Mouse (Mus musculus) MEL (cell line): Measurements from ENCODE around the gene Cep112. TPM values are rescaled to one million over a fixed set of nuclear protein-coding genes. Genes with fewer than 3 reads are reported as not detected.
A peak's percentile ranks its signal among the peaks of the same experiment; 100 is the strongest.

Experiments
- DNase-seq: peaks from one replicate; pipeline ENCODE4 v3.0.0; 2011; ENCODE audit warnings: low read depth, low spot score
- H3K27ac ChIP-seq: 2 replicates; pipeline ENCODE4 v1.5.1; 2012; ENCODE audit warnings: low read depth, mild to moderate bottlenecking, control low read depth, low read length, moderate library complexity; ENCODE audit not compliant: control insufficient read depth
- H3K27me3 ChIP-seq, 2 experiments: fragments of 150-350 bp in 1 of 2; sonication (generic) in 1 of 2; 2 replicates each; pipeline ENCODE4 v1.6.1; 2012; ENCODE audit warnings: low read length in 2 of 2, mild to moderate bottlenecking in 2 of 2, improper control_type of control experiment in 1 of 2, moderate library complexity in 1 of 2; ENCODE audit not compliant: insufficient read depth in 2 of 2, control insufficient read depth in 1 of 2
- H3K36me3 ChIP-seq, 2 experiments: 2 replicates each; pipeline ENCODE4 v1.6.1; 2012 to 2014; ENCODE audit warnings: low read length in 2 of 2, improper control_type of control experiment in 1 of 2, inconsistent platforms in 1 of 2, mild to moderate bottlenecking in 1 of 2; ENCODE audit not compliant: insufficient read depth in 2 of 2, control insufficient read depth in 1 of 2
- H3K4me1 ChIP-seq, 2 experiments: fragments of 150-350 bp in 1 of 2; sonication (generic) in 1 of 2; 2 replicates each; pipeline ENCODE4 v1.6.1; 2012; ENCODE audit warnings: low read length in 2 of 2, improper control_type of control experiment in 1 of 2, mild to moderate bottlenecking in 1 of 2; ENCODE audit not compliant: insufficient read depth in 2 of 2, control insufficient read depth in 1 of 2
- H3K4me3 ChIP-seq, 2 experiments: fragments of 150-350 bp in 1 of 2; sonication (generic) in 1 of 2; 2 replicates each; pipeline ENCODE4 v1.5.1; 2012; ENCODE audit warnings: low read depth in 2 of 2, low read length in 2 of 2, mild to moderate bottlenecking in 2 of 2, moderate library complexity in 2 of 2, control low read depth in 1 of 2, improper control_type of control experiment in 1 of 2; ENCODE audit not compliant: control insufficient read depth in 1 of 2, insufficient read depth in 1 of 2
- H3K79me2 ChIP-seq: 2 replicates; pipeline ENCODE4 v1.6.1; 2012; ENCODE audit warnings: mild to moderate bottlenecking, low read length, moderate library complexity; ENCODE audit not compliant: control insufficient read depth, poor library complexity, insufficient read depth
- H3K9ac ChIP-seq: 2 replicates; pipeline ENCODE4 v1.6.1; 2012; ENCODE audit warnings: low read depth, mild to moderate bottlenecking, control low read depth, low read length, moderate library complexity; ENCODE audit not compliant: control insufficient read depth, poor library complexity, severe bottlenecking
- H3K9me3 ChIP-seq: fragments of 150-350 bp; sonication (generic); replicated peaks from 2 replicates; pipeline ENCODE4 v1.6.1; 2012; ENCODE audit warnings: mild to moderate bottlenecking, low read length, improper control_type of control experiment, moderate library complexity; ENCODE audit not compliant: insufficient read depth
- E2F4 ChIP-seq: IDR thresholded peaks from 2 replicates; pipeline ENCODE4 v1.6.1; 2011; ENCODE audit warnings: low read depth, low read length, improper control_type of control experiment, borderline replicate concordance
- EP300 ChIP-seq, 2 experiments: IDR thresholded peaks; 2 replicates each; pipeline ENCODE4 v1.6.1; 2011; ENCODE audit warnings: improper control_type of control experiment in 2 of 2, low read length in 2 of 2, low read depth in 1 of 2, mild to moderate bottlenecking in 1 of 2
- ETS1 ChIP-seq: IDR thresholded peaks from 2 replicates; pipeline ENCODE4 v1.6.1; 2012; ENCODE audit warnings: low read depth, mild to moderate bottlenecking, inconsistent platforms, low read length, improper control_type of control experiment, moderate library complexity
- GATA1 ChIP-seq: IDR thresholded peaks from 2 replicates; pipeline ENCODE4 v1.6.1; 2011; ENCODE audit warnings: low read depth, low read length, improper control_type of control experiment
- JUND ChIP-seq: IDR thresholded peaks from 2 replicates; pipeline ENCODE4 v1.6.1; 2011; ENCODE audit warnings: low read depth, mild to moderate bottlenecking, improper control_type of control experiment, low read length
- MYC ChIP-seq: IDR thresholded peaks from 2 replicates; pipeline ENCODE4 v1.6.1; 2011; ENCODE audit warnings: low read depth, mild to moderate bottlenecking, low read length, improper control_type of control experiment, moderate library complexity
- NRF1 ChIP-seq: IDR thresholded peaks from 2 replicates; pipeline ENCODE4 v1.6.1; 2014; ENCODE audit warnings: low read depth, mild to moderate bottlenecking, inconsistent platforms, low read length, improper control_type of control experiment, moderate library complexity; ENCODE audit not compliant: poor library complexity, insufficient read depth, severe bottlenecking
- POLR2AphosphoS2 ChIP-seq: IDR thresholded peaks from 2 replicates; pipeline ENCODE4 v1.6.1; 2011; ENCODE audit warnings: low read length, improper control_type of control experiment
- POLR2AphosphoS5 ChIP-seq: IDR thresholded peaks from 2 replicates; pipeline ENCODE4 v1.6.1; 2012; ENCODE audit warnings: low read depth, borderline replicate concordance, mild to moderate bottlenecking, inconsistent platforms, low read length, moderate library complexity, mixed read lengths
- RAD21 ChIP-seq: IDR thresholded peaks from 2 replicates; pipeline ENCODE4 v1.6.1; 2011; ENCODE audit warnings: mild to moderate bottlenecking, low read depth, low read length, improper control_type of control experiment
- TAL1 ChIP-seq: IDR thresholded peaks from 2 replicates; pipeline ENCODE4 v1.6.1; 2012; ENCODE audit warnings: mild to moderate bottlenecking, inconsistent platforms, low read length, moderate library complexity, mixed read lengths
- TCF12 ChIP-seq: IDR thresholded peaks from 2 replicates; pipeline ENCODE4 v1.6.1; 2014; ENCODE audit warnings: low read depth, mild to moderate bottlenecking, inconsistent platforms, low read length, improper control_type of control experiment, moderate library complexity
- UBTF ChIP-seq: IDR thresholded peaks from 2 replicates; pipeline ENCODE4 v1.6.1; 2012; ENCODE audit warnings: low read depth, mild to moderate bottlenecking, inconsistent platforms, low read length, improper control_type of control experiment, moderate library complexity, borderline replicate concordance; ENCODE audit not compliant: insufficient read depth
- USF1 ChIP-seq: IDR thresholded peaks from 2 replicates; pipeline ENCODE4 v1.6.1; 2014; ENCODE audit warnings: low read depth, mild to moderate bottlenecking, inconsistent platforms, low read length, improper control_type of control experiment, moderate library complexity
- ZC3H11A ChIP-seq: IDR thresholded peaks from 2 replicates; pipeline ENCODE4 v1.6.1; 2012; ENCODE audit warnings: low read depth, mild to moderate bottlenecking, inconsistent platforms, low read length, improper control_type of control experiment
- ZNF384 ChIP-seq: IDR thresholded peaks from 2 replicates; pipeline ENCODE4 v1.6.1; 2012; ENCODE audit warnings: low read depth, mild to moderate bottlenecking, inconsistent platforms, low read length, improper control_type of control experiment
- polyA plus RNA-seq, 2 experiments: library from polyadenylated mRNA; stranded (reverse) in 1 of 2; unstranded in 1 of 2; fragments of >175 nt in 1 of 2; fragments of >200 nt in 1 of 2; gene quantifications; 2 replicates each; pipeline versions ENCODE4 v1.2.1 to v1.2.4; 2012; ENCODE audit warnings: low replicate concordance in 2 of 2, low read depth in 1 of 2; ENCODE audit not compliant: insufficient read length in 2 of 2, insufficient read depth in 1 of 2, missing spikeins in 1 of 2
- total RNA-seq: library from RNA; depleted of rRNA; stranded (reverse); fragments of 300-350 nt; gene quantifications from 2 replicates; pipeline ENCODE4 v1.2.3, GENCODE M21; 2012

The Cep112 gene
- total and polyA plus RNA-seq, 3 experiments = 1.3 TPM; not detected in 2

DNA sequence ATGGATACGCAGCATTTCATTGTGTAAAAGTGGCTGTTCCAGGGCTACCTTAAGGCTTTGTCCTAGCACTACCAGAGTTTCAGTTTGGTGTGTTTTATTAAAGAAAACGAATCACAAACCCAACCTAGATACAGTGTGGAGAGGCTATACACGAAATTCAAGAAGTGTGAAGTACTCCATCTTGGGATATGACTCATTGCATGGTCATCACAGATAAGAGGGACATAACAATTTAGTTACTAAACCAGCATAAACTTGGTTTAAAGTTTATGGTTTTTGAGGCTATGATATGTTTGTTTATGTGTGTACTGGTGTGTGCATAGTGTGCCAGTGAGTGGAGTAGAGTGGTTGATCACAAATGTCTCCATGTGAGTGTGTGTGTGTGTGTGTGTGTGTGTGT is 34.6 kb downstream of the Cep112 start:
- H3K9ac ChIP-seq = no peak overlapping the region
- no peak for TF ChIP-seq RAD21
- TF ChIP-seq POLR2AphosphoS2 = no peak
- TF ChIP-seq EP300 (IDR thresholded peaks at IDR 0.05; ENCODE audit: low read depth in 1 of 2, low read length in 2 of 2) = 0 out of 4 replicates have a peak, but pooled peaks of 1 of the 2 experiments have one; percentile 27
- no peak for TF ChIP-seq ETS1
- TF ChIP-seq TAL1 = 0 out of 2 replicates have a peak, but pooled peaks have one; percentile 17
- TF ChIP-seq JUND = 0 out of 2 replicates have a peak, but pooled peaks have one; percentile 64
- TF ChIP-seq ZC3H11A = no peak
- peak; percentile 68 for TF ChIP-seq GATA1
- TF ChIP-seq E2F4 = no peak
- TF ChIP-seq USF1 = no peak
- no peak for TF ChIP-seq NRF1
- no peak for TF ChIP-seq UBTF
- TF ChIP-seq ZNF384 = no peak
- no peak for TF ChIP-seq TCF12

DNA sequence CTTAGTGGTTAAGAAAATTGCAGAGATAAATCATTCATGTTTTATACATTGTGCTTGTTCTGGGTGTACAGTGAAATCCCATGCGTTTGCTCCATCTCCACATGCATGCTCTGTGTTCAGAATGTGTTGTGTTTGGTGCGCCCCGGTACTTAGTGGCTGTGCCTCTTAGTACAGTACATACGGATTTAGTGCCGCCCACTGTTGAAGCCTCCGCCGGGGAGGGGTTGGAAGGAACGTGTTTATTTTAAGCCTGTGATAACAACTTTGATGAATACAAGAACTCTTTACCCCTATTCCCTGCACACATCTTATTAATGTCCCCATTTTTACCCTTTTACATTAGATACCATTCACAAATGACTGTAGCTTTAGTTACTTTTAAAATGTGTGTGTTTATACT is 39.1 kb downstream of the Cep112 start:
- DNase-seq = no peak
- no peak for TF ChIP-seq GATA1
- no peak for TF ChIP-seq MYC
- no peak for TF ChIP-seq POLR2AphosphoS5
- no peak for TF ChIP-seq TAL1
- TF ChIP-seq POLR2AphosphoS2 = no peak
- TF ChIP-seq, all 39 proteins: peak for 0
- no peak overlapping the region for H3K27ac ChIP-seq
- no peaks in the 10 kb centered on the region for H3K4me1 ChIP-seq
- H3K9me3 ChIP-seq = no peaks in the 10 kb centered on the region
- H3K27me3 ChIP-seq = no peaks in the 10 kb centered on the region
- H3K79me2 ChIP-seq = no peaks in the 10 kb centered on the region
- H3K9ac ChIP-seq = no peak overlapping the region
- H3K4me3 ChIP-seq = no peak overlapping the region
- H3K36me3 ChIP-seq = no peaks in the 10 kb centered on the region

More for the DNA sequence above, 34.6 kb downstream of the Cep112 start:
- H3K4me3 ChIP-seq = no peak overlapping the region
- no peak overlapping the region for H3K27ac ChIP-seq
- no peaks in the 10 kb centered on the region for H3K79me2 ChIP-seq
- DNase-seq = peak; percentile 56
- H3K4me1 ChIP-seq = peaks cover 0 to 2% of the 10 kb centered on the region in 2 experiments; a peak in 2 of 4 replicates
- H3K27me3 ChIP-seq = no peaks in the 10 kb centered on the region
- peaks cover 0 to 2% of the 10 kb centered on the region in 2 experiments; a peak in 2 of 4 replicates for H3K36me3 ChIP-seq
- no peaks in the 10 kb centered on the region for H3K9me3 ChIP-seq
